Mouse (Mus musculus) cerebellum, adult 2 months (tissue): ENCODE measurements around the gene Rnase13.

Experiments
- CTCF ChIP-seq: fragments of 200-500 bp; IDR thresholded peaks from 2 replicates; pipeline ENCODE4 v1.5.1; 2011; ENCODE audit warnings: low read depth, mild to moderate bottlenecking, control low read depth, low read length, moderate library complexity, borderline replicate concordance; ENCODE audit not compliant: insufficient read depth
- POLR2A ChIP-seq: fragments of 200-500 bp; IDR thresholded peaks from 2 replicates; pipeline ENCODE4 v1.6.1; 2011; ENCODE audit warnings: low read length, control low read depth, borderline replicate concordance; ENCODE audit not compliant: insufficient read depth

- TF ChIP-seq CTCF (no peak), POLR2A (no peak)
Measured at GRCm38 (mm10) chr14:51918125-51918524, 4.4 kb downstream of the Rnase13 start, which contains the start of gene Tppp2.
